Mouse (Mus musculus) kidney, embryonic 14.5 days (tissue): ENCODE data around the gene Hoxb6. TPM values are rescaled to one million over a fixed set of nuclear protein-coding genes. Genes with fewer than 3 reads are reported as not detected.
A peak's percentile ranks its signal among the peaks of the same experiment; 100 is the strongest.

Source experiments
- microRNA counts: library from miRNA; unstranded; fragments of <30 nt; microRNA quantifications from one replicate; lab custom pipeline; 2017
- microRNA-seq: library from miRNA; unstranded; fragments of <30 nt; microRNA quantifications from one replicate; pipeline ENCODE4, GENCODE M21; 2016
- polyA plus RNA-seq: library from polyadenylated mRNA; unstranded; fragments of >200 nt; fragmentation: Nextera tagmentation; extraction: Ambion mirVana; gene quantifications from 2 replicates; pipeline ENCODE4 v1.2.1, GENCODE M21; 2014

Gene Hoxb6
- polyA plus RNA-seq, 1 experiment from 2014 or later = 44.1 TPM

MicroRNAs within 50 kb of the gene (microRNA counts, 519-probe panel; counts per million panel counts)
- microRNA mmu-miR-10a (lab: Ali Mortazavi, UCI) (9,104 counts per million, percentile 92 among the panel's probes with 10 or more counts), microRNA mmu-miR-196a (lab: Ali Mortazavi, UCI) (8,974 counts per million, percentile 91 among the panel's probes with 10 or more counts)

Small RNAs within 50 kb of the gene (microRNA-seq; reads per million reads assigned to microRNA genes)
- gene Mir10a (159,192 reads per million, percentile 100 among the genes with 10 or more reads in this experiment), gene Mir196a-1 (62.9 reads per million, percentile 47 among the genes with 10 or more reads in this experiment)

Other genes starting within 250 kb of the Hoxb6 start
- 27.6 and 36.4 TPM in 2 replicates for gene Ube2z, start 227.1 kb upstream of the Hoxb6 start, polyA plus RNA-seq
- 848 and 857 TPM in 2 replicates for gene Atp5g1, start 216.8 kb upstream of the Hoxb6 start, polyA plus RNA-seq
- gene Calcoco2, start 180.5 kb upstream of the Hoxb6 start, polyA plus RNA-seq = not detected in 2 replicates
- gene Ttll6, start 158.7 kb upstream of the Hoxb6 start, polyA plus RNA-seq = not detected in 2 replicates
- gene Hoxb13, start 98.2 kb upstream of the Hoxb6 start, polyA plus RNA-seq = not detected in 2 replicates
- 30.0 and 41.4 TPM in 2 replicates for gene Hoxb9, start 21.0 kb upstream of the Hoxb6 start, polyA plus RNA-seq
- gene Hoxb8, start 10.6 kb upstream of the Hoxb6 start, polyA plus RNA-seq = 12.7 and 18.6 TPM in 2 replicates
- 58.6 and 61.9 TPM in 2 replicates for gene Hoxb7, start 5.9 kb upstream of the Hoxb6 start, polyA plus RNA-seq
- 22.1 and 24.3 TPM in 2 replicates for gene Hoxb5, start 10.9 kb downstream of the Hoxb6 start, polyA plus RNA-seq
- gene Hoxb4, start 25.8 kb downstream of the Hoxb6 start, polyA plus RNA-seq = 4.2 and 8.6 TPM in 2 replicates
- 8.2 and 8.6 TPM in 2 replicates for gene Hoxb3, start 30.9 kb downstream of the Hoxb6 start, polyA plus RNA-seq
- gene Hoxb2, start 58.0 kb downstream of the Hoxb6 start, polyA plus RNA-seq = 49.9 and 67.2 TPM in 2 replicates
- 0.27 and 0.37 TPM in 2 replicates for gene Hoxb1, start 73.3 kb downstream of the Hoxb6 start, polyA plus RNA-seq
- 13.8 and 15.2 TPM in 2 replicates for gene Skap1, start 172.1 kb downstream of the Hoxb6 start, polyA plus RNA-seq